Mouse (Mus musculus) forebrain, embryonic 14.5 days (tissue): ENCODE measurements at regions not wholly inside any gene's neighbourhood (a gene's known extent, or its start where the extent isn't known, plus 50 kb on each side); places are given as distances from the start of the nearest gene placed in this dataset.

Experiments
- ATAC-seq: fragments of 200-750 bp; cut with Nextera tagmentation; 2 replicates; pipeline ENCODE4 v1.8.0; 2017; ENCODE audit warnings: mild to moderate bottlenecking, moderate library complexity
- DNase-seq: peaks from one replicate; pipeline ENCODE4 v3.0.0-alpha.2; 2015; ENCODE audit warnings: low spot score
- H3K27ac ChIP-seq: fragments of 300-500 bp; sonication (generic); 2 replicates; pipeline ENCODE4 v1.5.1; 2014; ENCODE audit warnings: low read depth, mild to moderate bottlenecking, control low read depth, low read length, moderate library complexity
- H3K27me3 ChIP-seq: fragments of 300-500 bp; sonication (generic); replicated peaks from 2 replicates; pipeline ENCODE4 v1.6.1; 2014; ENCODE audit warnings: low read length, control low read depth, mixed read lengths; ENCODE audit not compliant: control insufficient read depth, insufficient read depth
- H3K36me3 ChIP-seq: fragments of 300-500 bp; sonication (generic); 2 replicates; pipeline ENCODE4 v1.6.1; 2014; ENCODE audit warnings: low read length, control low read depth; ENCODE audit not compliant: control insufficient read depth, insufficient read depth
- H3K4me1 ChIP-seq: fragments of 300-500 bp; sonication (generic); 2 replicates; pipeline ENCODE4 v1.6.1; 2014; ENCODE audit warnings: antibody characterized with exemption, low read length, control low read depth; ENCODE audit not compliant: control insufficient read depth, insufficient read depth
- H3K4me2 ChIP-seq: fragments of 300-500 bp; sonication (generic); 2 replicates; pipeline ENCODE4 v1.6.1; 2014; ENCODE audit warnings: mild to moderate bottlenecking, control low read depth, low read length
- H3K4me3 ChIP-seq: fragments of 300-500 bp; sonication (generic); 2 replicates; pipeline ENCODE4 v1.5.1; 2014; ENCODE audit warnings: low read depth, low read length, control low read depth
- H3K9ac ChIP-seq: fragments of 300-500 bp; sonication (generic); 2 replicates; pipeline ENCODE4 v1.6.1; 2014; ENCODE audit warnings: mild to moderate bottlenecking, low read length, control low read depth, moderate library complexity
- H3K9me3 ChIP-seq: fragments of 300-500 bp; sonication (generic); replicated peaks from 2 replicates; pipeline ENCODE4 v1.6.1; 2016; ENCODE audit warnings: low read length, control low read depth, mixed read lengths; ENCODE audit not compliant: control insufficient read depth
- WGBS: fragments of 180-500 bp; shearing (Covaris S2); extraction: QIAGEN DNeasy Blood & Tissue Kit; methylation state at CpG from one replicate; pipeline ENCODE4 v1.1.7; 2014; 5-methylcytosine and 5-hydroxymethylcytosine counted together

DNA sequence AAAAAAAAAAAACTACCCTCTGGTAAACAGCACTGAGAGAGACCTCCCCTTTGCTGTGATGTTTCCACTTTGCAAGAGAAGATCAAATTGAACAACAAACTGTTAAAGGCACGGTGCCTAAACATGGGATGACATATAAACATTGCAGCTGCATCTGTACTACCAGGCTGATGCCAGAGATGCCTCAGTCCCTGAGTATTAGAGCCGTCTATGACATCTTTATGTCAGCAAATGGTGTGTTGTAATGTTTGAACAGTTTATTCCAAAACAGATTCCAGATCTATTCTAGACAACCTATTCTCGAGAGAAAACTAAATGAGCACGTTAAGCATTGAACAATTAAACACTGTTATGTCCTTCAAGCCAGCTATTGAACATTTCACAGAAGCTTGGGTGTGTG, 381.8 kb upstream of the Npvf start:
- DNase-seq = no peak
- Histone ChIP-seq H3K4me3 (no peak overlapping the region), H3K27ac (no peak overlapping the region), H3K9ac (no peak overlapping the region), H3K9me3 (no peaks in the 10 kb centered on the region), H3K4me2 (no peak overlapping the region), H3K36me3 (no peaks in the 10 kb centered on the region), H3K27me3 (0 out of 2 replicates have a peak, but pooled peaks cover 3% of the 10 kb centered on the region), H3K4me1 (no peaks in the 10 kb centered on the region)
- WGBS = 58% methylated on average over 4 of the region's 4 CpGs
- no peak for ATAC-seq

DNA sequence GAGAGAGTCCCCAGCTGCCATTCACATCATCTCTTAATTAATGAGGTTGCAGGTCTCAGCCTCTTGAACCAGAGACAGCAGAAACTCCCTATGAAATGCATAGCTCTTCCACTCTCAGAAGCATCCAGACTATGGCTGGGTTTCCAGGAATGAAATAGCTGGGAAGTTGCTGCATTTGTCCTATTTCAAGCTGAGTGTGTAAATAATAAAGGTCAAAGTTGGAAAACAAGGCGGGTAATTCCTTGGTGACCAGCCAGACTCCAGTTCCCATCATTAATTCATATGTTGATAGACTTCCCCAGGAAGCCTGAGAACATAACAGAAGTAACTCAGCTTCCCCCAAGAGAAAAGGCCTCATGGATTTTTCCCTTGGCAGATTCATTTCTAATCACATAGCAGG, 382.3 kb upstream of the Npvf start:
- no peak overlapping the region for H3K4me3 ChIP-seq
- DNase-seq (no peak), ATAC-seq (no peak)
- no peak overlapping the region for H3K27ac ChIP-seq
- no peaks in the 10 kb centered on the region for H3K9me3 ChIP-seq
- WGBS = 41% methylated on average over 1 of the region's 1 CpGs
- 0 out of 2 replicates have a peak, but pooled peaks cover 1% of the 10 kb centered on the region for H3K27me3 ChIP-seq
- H3K36me3 ChIP-seq = no peaks in the 10 kb centered on the region
- no peak overlapping the region for H3K4me2 ChIP-seq
- H3K4me1 ChIP-seq = no peaks in the 10 kb centered on the region
- no peak overlapping the region for H3K9ac ChIP-seq

DNA sequence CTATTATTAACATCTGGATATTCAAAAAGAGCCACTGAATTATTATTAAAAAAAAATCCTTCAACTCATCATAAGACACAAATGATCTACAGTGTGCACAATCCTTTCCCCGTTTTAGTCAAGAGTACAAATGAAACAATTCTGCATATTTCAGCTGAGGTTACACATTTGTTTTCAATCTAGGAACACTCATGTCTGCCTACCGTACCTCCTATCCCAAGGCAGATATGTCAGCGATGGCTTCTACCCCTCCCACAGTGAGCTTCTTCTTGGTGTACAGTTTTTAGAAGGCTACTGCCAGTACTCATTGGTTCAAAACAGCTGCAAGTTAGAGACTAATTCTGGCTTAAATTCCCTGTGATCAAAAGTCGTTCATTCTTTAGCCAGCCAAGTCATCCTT, 382.7 kb upstream of the Npvf start:
- DNase-seq (no peak), ATAC-seq (no peak)
- WGBS = 88% methylated on average over 4 of the region's 4 CpGs
- Histone ChIP-seq H3K9ac (no peak overlapping the region), H3K4me1 (no peaks in the 10 kb centered on the region), H3K4me2 (no peak overlapping the region), H3K27me3 (no peaks in the 10 kb centered on the region), H3K27ac (no peak overlapping the region), H3K4me3 (no peak overlapping the region), H3K36me3 (no peaks in the 10 kb centered on the region), H3K9me3 (no peaks in the 10 kb centered on the region)

DNA sequence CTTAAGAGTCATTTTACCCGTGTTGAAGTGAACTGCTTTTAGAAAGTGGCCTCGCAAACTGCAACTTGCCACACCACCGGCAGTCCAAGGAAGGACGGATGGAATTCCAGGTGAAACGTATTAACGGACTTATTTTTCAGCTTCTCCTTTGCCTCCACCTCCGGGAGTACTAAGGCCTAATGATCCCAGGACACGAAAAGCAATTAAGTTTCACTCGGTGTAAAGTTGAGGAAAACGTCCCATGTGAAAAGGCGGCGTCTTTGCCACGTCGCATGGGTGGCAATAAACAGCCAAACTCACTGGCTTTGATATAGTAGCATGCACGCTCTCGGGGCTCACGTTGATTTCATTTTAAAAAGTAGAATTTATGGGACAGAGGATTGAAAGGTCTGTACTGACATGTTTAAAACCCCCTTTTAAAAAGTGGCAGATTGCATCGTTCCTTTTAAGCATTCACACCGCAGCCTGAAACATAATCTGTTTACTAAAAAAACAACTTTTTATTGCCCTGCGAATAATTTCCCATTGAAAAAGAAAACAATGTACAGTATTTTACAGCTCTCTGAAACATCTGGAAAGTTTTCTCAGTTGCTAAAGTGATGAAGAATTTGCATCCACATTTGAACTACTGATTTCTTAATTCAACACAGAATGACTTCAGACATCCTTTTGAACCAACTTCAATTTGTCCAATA, 385.4 kb upstream of the Npvf start:
- H3K27me3 ChIP-seq = no peaks in the 10 kb centered on the region
- ATAC-seq = no peak
- no peak overlapping the region for H3K4me3 ChIP-seq
- H3K4me1 ChIP-seq = no peaks in the 10 kb centered on the region
- no peaks in the 10 kb centered on the region for H3K9me3 ChIP-seq
- no peak overlapping the region for H3K27ac ChIP-seq
- no peak overlapping the region for H3K4me2 ChIP-seq
- 82% methylated on average over 20 of the region's 20 CpGs for WGBS
- no peak overlapping the region for H3K9ac ChIP-seq
- no peak for DNase-seq
- no peaks in the 10 kb centered on the region for H3K36me3 ChIP-seq

DNA sequence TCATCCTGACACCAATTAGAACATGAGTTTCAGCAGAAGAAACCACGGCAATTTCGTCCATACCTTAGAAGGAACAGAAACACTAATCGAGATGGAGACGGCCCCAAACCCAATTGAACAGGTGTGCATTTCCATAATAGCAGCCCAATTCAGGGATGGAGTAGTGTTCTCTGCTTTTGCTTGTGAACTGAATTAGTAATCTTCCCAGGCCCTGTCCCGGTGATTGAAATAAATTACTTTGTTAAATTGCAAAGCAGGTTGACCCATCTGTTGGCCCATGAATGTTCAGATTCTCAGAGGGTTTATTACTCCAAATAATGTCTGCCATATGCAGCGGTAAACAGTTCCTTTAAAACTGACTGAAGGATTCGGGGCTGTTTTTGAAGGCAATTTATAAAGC, 388.5 kb upstream of the Nfe2l3 start:
- Histone ChIP-seq H3K27ac (no peak overlapping the region), H3K27me3 (no peaks in the 10 kb centered on the region), H3K36me3 (no peaks in the 10 kb centered on the region), H3K4me2 (no peak overlapping the region), H3K4me3 (no peak overlapping the region), H3K9me3 (no peaks in the 10 kb centered on the region), H3K4me1 (no peaks in the 10 kb centered on the region), H3K9ac (no peak overlapping the region)
- DNase-seq (peak; percentile 75), ATAC-seq (peak; percentile 68)
- WGBS = 51% methylated on average over 7 of the region's 7 CpGs

DNA sequence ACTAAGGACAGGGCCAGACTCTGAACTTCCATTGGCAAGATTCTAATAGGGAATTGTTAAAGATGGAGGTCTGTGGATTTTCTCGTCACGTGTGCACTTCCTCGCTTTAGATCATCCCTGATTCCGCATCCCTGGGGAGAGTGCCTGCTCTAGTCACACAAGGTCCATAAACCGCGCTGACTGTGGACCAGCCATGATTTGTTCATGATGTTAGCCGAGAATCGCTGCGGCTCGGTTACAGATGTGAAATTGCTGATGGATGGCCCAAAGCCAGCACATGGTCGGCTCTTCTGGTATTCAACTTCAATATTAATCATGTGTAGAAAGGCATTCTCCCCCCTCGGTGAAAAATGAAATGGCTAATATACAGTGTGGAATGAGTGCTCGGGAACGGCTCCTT, 387.6 kb upstream of the Nfe2l3 start:
- Histone ChIP-seq H3K36me3 (no peaks in the 10 kb centered on the region), H3K4me2 (no peak overlapping the region), H3K9me3 (no peaks in the 10 kb centered on the region), H3K4me1 (no peaks in the 10 kb centered on the region), H3K9ac (no peak overlapping the region), H3K4me3 (no peak overlapping the region), H3K27ac (no peak overlapping the region), H3K27me3 (no peaks in the 10 kb centered on the region)
- DNase-seq (no peak), ATAC-seq (no peak)
- WGBS = 87% methylated on average over 14 of the region's 14 CpGs

DNA sequence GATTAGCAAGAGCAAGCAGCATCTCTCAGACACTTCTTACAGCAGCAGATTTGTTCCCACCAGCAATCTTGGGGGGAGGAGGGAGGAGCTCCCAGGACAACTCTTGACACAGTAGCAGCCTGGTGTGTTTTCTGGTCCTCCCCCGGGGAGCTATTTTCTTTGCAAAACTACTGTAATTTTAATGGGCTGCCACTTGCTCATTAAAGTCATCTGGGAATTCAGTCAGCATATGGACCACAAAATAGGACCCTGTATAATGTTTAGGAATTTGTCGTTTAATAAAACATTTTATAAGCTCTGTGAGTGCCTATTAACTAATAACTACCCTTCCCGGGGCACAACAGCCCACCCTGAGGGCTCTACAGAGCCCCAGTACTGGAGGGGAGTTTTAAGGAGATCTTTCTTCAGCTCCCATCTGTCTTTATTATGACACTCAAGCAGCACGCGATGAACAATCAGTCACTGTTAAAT, 380.0 kb upstream of the Nfe2l3 start:
- H3K9ac ChIP-seq = no peak overlapping the region
- WGBS = 14% methylated on average over 5 of the region's 5 CpGs
- peak overlapping the region; percentile 45; the same call in 1 of the 2 replicates for H3K27ac ChIP-seq
- no peak overlapping the region for H3K4me3 ChIP-seq
- ATAC-seq (peak; percentile 28), DNase-seq (peak; percentile 72)
- H3K9me3 ChIP-seq = no peaks in the 10 kb centered on the region
- H3K27me3 ChIP-seq = no peaks in the 10 kb centered on the region
- H3K36me3 ChIP-seq = no peaks in the 10 kb centered on the region
- no peak overlapping the region for H3K4me2 ChIP-seq
- H3K4me1 ChIP-seq = peaks cover 27% of the 10 kb centered on the region

DNA sequence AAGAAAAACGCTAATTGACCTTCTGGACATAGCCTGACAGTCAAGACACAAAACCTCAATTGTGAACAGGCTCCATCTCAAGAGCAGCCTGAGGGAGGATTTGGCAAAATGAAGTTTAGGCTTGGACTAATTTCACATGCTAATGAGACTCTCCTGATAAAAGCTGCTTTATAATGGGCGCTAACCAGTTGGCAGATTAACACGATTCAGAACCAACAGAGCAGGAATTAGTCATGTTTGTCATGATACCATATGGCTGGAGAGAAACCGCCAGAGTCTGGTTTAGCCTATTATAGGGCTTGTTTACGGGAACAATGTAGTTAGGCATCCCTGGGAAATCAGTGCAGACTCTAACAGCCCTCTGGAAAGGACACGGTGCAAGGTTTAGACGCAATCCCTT, 375.2 kb upstream of the Nfe2l3 start:
- Histone ChIP-seq H3K36me3 (no peaks in the 10 kb centered on the region), H3K27me3 (no peaks in the 10 kb centered on the region), H3K27ac (peak overlapping the region; percentile 90), H3K9ac (no peak overlapping the region), H3K9me3 (no peaks in the 10 kb centered on the region), H3K4me3 (no peak overlapping the region), H3K4me2 (peak overlapping the region; percentile 8; the same call in 1 of the 2 replicates), H3K4me1 (peaks cover 48% of the 10 kb centered on the region)
- DNase-seq (peak; percentile 97), ATAC-seq (peak; percentile 91)
- WGBS = 4% methylated on average over 7 of the region's 7 CpGs

DNA sequence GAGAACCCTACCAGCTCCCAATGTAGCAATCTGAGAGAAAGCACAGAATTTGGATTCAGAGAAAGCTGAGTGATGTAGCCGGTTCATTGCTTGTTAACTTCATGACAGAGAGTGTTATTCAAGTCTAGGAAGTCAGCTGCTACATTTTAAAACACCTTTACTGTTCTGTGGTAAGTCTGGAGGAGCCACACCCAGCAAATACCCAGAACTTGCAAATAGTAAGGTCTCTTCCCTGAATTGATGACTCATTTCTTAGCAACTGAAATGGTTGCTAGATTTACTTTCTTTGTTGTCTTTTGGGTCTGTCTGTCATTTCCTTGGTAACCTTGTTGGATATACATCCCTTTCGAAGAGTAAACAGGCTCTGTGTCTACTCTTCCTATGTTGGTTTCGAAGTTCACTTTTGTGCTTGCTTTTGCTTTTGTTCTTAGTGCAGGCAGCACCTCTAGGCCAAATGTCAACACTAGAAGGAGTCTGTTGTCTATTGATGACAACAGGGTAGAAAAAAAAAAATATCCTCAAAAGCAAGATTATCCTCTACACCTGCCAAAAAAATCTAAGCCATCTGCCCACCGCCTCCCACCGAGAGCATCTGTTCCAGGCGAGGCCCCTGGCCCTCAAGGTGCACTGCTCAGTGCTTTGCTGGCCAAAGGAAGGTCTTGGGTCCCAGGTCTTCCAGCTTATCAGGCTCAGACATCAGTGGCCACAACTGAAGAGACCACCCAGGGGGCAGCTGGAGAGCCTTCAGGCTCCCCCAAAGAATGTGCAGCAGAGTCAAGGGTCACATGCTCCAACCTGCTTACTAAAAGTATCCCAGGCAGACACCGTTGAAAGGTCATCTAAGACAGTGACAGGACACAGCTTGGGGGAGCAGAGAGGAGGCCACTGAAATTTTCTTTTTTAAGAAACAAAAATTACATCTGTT, 372.3 kb upstream of the Nfe2l3 start:
- H3K4me2 ChIP-seq = no peak overlapping the region
- no peaks in the 10 kb centered on the region for H3K9me3 ChIP-seq
- peaks cover 35% of the 10 kb centered on the region for H3K4me1 ChIP-seq
- ATAC-seq (no peak), DNase-seq (no peak)
- no peak overlapping the region for H3K9ac ChIP-seq
- H3K27me3 ChIP-seq = no peaks in the 10 kb centered on the region
- 63% methylated on average over 7 of the region's 7 CpGs for WGBS
- peak overlapping the region; percentile 63 for H3K27ac ChIP-seq
- no peak overlapping the region for H3K4me3 ChIP-seq
- H3K36me3 ChIP-seq = no peaks in the 10 kb centered on the region
